Mouse (Mus musculus): ENCODE results near the gene Ctsz. TPM values are rescaled to one million over a fixed set of nuclear protein-coding genes. Genes with fewer than 3 reads are reported as not detected.

Gene Ctsz
- polyA plus RNA-seq, 1 experiment = 244 TPM

- TF ChIP-seq MYOG (IDR thresholded peaks at IDR 0.05; ENCODE audit: control insufficient read depth in 1 of 3, insufficient read depth in 1 of 3, insufficient read length in 2 of 3, low read depth in 2 of 3) (peak in 1 of 3 experiments; percentile 20), MYOD1 (IDR thresholded peaks at IDR 0.05; ENCODE audit: control insufficient read depth in 1 of 3, insufficient read length in 2 of 3, low read depth in 2 of 3) (peak in 1 of 3 experiments; percentile 55), POLR2A (IDR thresholded peaks at IDR 0.05; ENCODE audit: insufficient read length, low read depth) (peak; percentile 74), TCF12 (IDR thresholded peaks at IDR 0.05; ENCODE audit: insufficient read depth, poor library complexity, severe bottlenecking) (no peak), REST (IDR thresholded peaks at IDR 0.05; ENCODE audit: insufficient read depth, insufficient read length) (no peak), MAX (IDR thresholded peaks at IDR 0.05; ENCODE audit: low read depth) (no peak), CEBPB (IDR thresholded peaks at IDR 0.05; ENCODE audit: insufficient read depth, poor library complexity, severe bottlenecking) (no peak), E2F4 (IDR thresholded peaks at IDR 0.05; ENCODE audit: insufficient read depth) (no peak), SRF (IDR thresholded peaks at IDR 0.05; ENCODE audit: control insufficient read depth, insufficient read length, low read depth) (no peak), POLR2AphosphoS2 (IDR thresholded peaks at IDR 0.05; ENCODE audit: insufficient read length, low read depth) (peak; percentile 96), TCF3 (IDR thresholded peaks at IDR 0.05; ENCODE audit: insufficient read length, low read depth) (peak; percentile 3), USF1 (IDR thresholded peaks at IDR 0.05; ENCODE audit: low read depth) (no peak)
- Histone ChIP-seq H3K4me3 (peak within 1 kb of the TSS; percentile 64), H3ac (ENCODE audit: control insufficient read depth, insufficient read length) (peak within 1 kb of the TSS; percentile 19), H3K27me3 (ENCODE audit: control insufficient read depth, insufficient read depth, insufficient read length) (no peaks in the 10 kb centered on the region), H3K4me2 (ENCODE audit: low read depth) (peak within 1 kb of the TSS; percentile 75), H3K36me3 (ENCODE audit: control insufficient read depth, insufficient read depth) (peaks cover 26% of the 10 kb centered on the region), H3K79me2 (ENCODE audit: control insufficient read depth, insufficient read depth) (peaks cover 27% of the 10 kb centered on the region)
These were observed 25.1 kb upstream of the Ctsz start, which contains the start of gene Atp5e for GRCm38 (mm10) chr2:174463789-174464523. Gene Atp5e, minus strand, starts transcription at chr2:174464105.

GRCm38 (mm10) chr2:174463370-174463769 is 24.5 kb upstream of the Ctsz start:
- peaks cover 22% of the 10 kb centered on the region for H3K79me2 ChIP-seq (ENCODE audit: control insufficient read depth, insufficient read depth)
- H3K36me3 ChIP-seq (ENCODE audit: control insufficient read depth, insufficient read depth) = peaks cover 22% of the 10 kb centered on the region
- H3K4me2 ChIP-seq (ENCODE audit: low read depth) = peak overlapping the region; percentile 75
- TF ChIP-seq CEBPB (IDR thresholded peaks at IDR 0.05; ENCODE audit: insufficient read depth, poor library complexity, severe bottlenecking) = no peak
- peak overlapping the region; percentile 19 for H3ac ChIP-seq (ENCODE audit: control insufficient read depth, insufficient read length)
- H3K27me3 ChIP-seq (ENCODE audit: control insufficient read depth, insufficient read depth, insufficient read length) = no peaks in the 10 kb centered on the region
- H3K4me3 ChIP-seq = peak overlapping the region; percentile 64

GRCm38 (mm10) chr2:174459365-174459764 is 20.5 kb upstream of the Ctsz start:
- H3K4me2 ChIP-seq (ENCODE audit: low read depth) = no peak overlapping the region
- H3ac ChIP-seq (ENCODE audit: control insufficient read depth, insufficient read length) = no peak overlapping the region
- H3K79me2 ChIP-seq (ENCODE audit: control insufficient read depth, insufficient read depth) = peaks cover 17% of the 10 kb centered on the region
- peak; percentile 17 for TF ChIP-seq POLR2AphosphoS2 (IDR thresholded peaks at IDR 0.05; ENCODE audit: insufficient read length, low read depth)
- no peak for TF ChIP-seq REST (IDR thresholded peaks at IDR 0.05; ENCODE audit: insufficient read depth, insufficient read length)
- H3K36me3 ChIP-seq (ENCODE audit: control insufficient read depth, insufficient read depth) = peaks cover 10% of the 10 kb centered on the region
- H3K27me3 ChIP-seq (ENCODE audit: control insufficient read depth, insufficient read depth, insufficient read length) = no peaks in the 10 kb centered on the region
- no peak overlapping the region for H3K4me3 ChIP-seq

GRCm38 (mm10) chr2:174453681-174454080 is 14.8 kb upstream of the Ctsz start:
- Histone ChIP-seq H3K36me3 (ENCODE audit: control insufficient read depth, insufficient read depth) (no peaks in the 10 kb centered on the region), H3ac (ENCODE audit: control insufficient read depth, insufficient read length) (no peak overlapping the region), H3K4me2 (ENCODE audit: low read depth) (no peak overlapping the region), H3K4me3 (no peak overlapping the region), H3K27me3 (ENCODE audit: control insufficient read depth, insufficient read depth, insufficient read length) (no peaks in the 10 kb centered on the region), H3K79me2 (ENCODE audit: control insufficient read depth, insufficient read depth) (no peaks in the 10 kb centered on the region)
- TF ChIP-seq POLR2AphosphoS2 (IDR thresholded peaks at IDR 0.05; ENCODE audit: insufficient read length, low read depth) (no peak), MYOD1 (IDR thresholded peaks at IDR 0.05; ENCODE audit: control insufficient read depth in 1 of 3, insufficient read length in 2 of 3, low read depth in 2 of 3) (no peak), CEBPB (IDR thresholded peaks at IDR 0.05; ENCODE audit: insufficient read depth, poor library complexity, severe bottlenecking) (no peak), USF1 (IDR thresholded peaks at IDR 0.05; ENCODE audit: low read depth) (no peak), MAX (IDR thresholded peaks at IDR 0.05; ENCODE audit: low read depth) (no peak), TCF12 (IDR thresholded peaks at IDR 0.05; ENCODE audit: insufficient read depth, poor library complexity, severe bottlenecking) (no peak), TCF3 (IDR thresholded peaks at IDR 0.05; ENCODE audit: insufficient read length, low read depth) (no peak), REST (IDR thresholded peaks at IDR 0.05; ENCODE audit: insufficient read depth, insufficient read length) (no peak), SRF (IDR thresholded peaks at IDR 0.05; ENCODE audit: control insufficient read depth, insufficient read length, low read depth) (no peak), MYOG (IDR thresholded peaks at IDR 0.05; ENCODE audit: control insufficient read depth in 1 of 3, insufficient read depth in 1 of 3, insufficient read length in 2 of 3, low read depth in 2 of 3) (no peak), POLR2A (IDR thresholded peaks at IDR 0.05; ENCODE audit: insufficient read length, low read depth) (no peak), E2F4 (IDR thresholded peaks at IDR 0.05; ENCODE audit: insufficient read depth) (no peak)

GRCm38 (mm10) chr2:174450353-174450752 is 11.5 kb upstream of the Ctsz start, which contains the start of gene Tubb1:
Gene Tubb1, plus strand, starts transcription at chr2:174450695.
- H3ac ChIP-seq (ENCODE audit: control insufficient read depth, insufficient read length) = no peak within 1 kb of the TSS
- no peaks in the 10 kb centered on the region for H3K36me3 ChIP-seq (ENCODE audit: control insufficient read depth, insufficient read depth)
- H3K4me2 ChIP-seq (ENCODE audit: low read depth) = no peak within 1 kb of the TSS
- H3K79me2 ChIP-seq (ENCODE audit: control insufficient read depth, insufficient read depth) = no peaks in the 10 kb centered on the region
- H3K27me3 ChIP-seq (ENCODE audit: control insufficient read depth, insufficient read depth, insufficient read length) = no peaks in the 10 kb centered on the region
- TF ChIP-seq SRF (IDR thresholded peaks at IDR 0.05; ENCODE audit: control insufficient read depth, insufficient read length, low read depth) = no peak
- TF ChIP-seq MYOG (IDR thresholded peaks at IDR 0.05; ENCODE audit: control insufficient read depth in 1 of 3, insufficient read depth in 1 of 3, insufficient read length in 2 of 3, low read depth in 2 of 3) = no peak
- no peak for TF ChIP-seq POLR2A (IDR thresholded peaks at IDR 0.05; ENCODE audit: insufficient read length, low read depth)
- no peak for TF ChIP-seq E2F4 (IDR thresholded peaks at IDR 0.05; ENCODE audit: insufficient read depth)
- TF ChIP-seq TCF3 (IDR thresholded peaks at IDR 0.05; ENCODE audit: insufficient read length, low read depth) = no peak
- no peak for TF ChIP-seq TCF12 (IDR thresholded peaks at IDR 0.05; ENCODE audit: insufficient read depth, poor library complexity, severe bottlenecking)
- TF ChIP-seq MYOD1 (IDR thresholded peaks at IDR 0.05; ENCODE audit: control insufficient read depth in 1 of 3, insufficient read length in 2 of 3, low read depth in 2 of 3) = no peak
- TF ChIP-seq CEBPB (IDR thresholded peaks at IDR 0.05; ENCODE audit: insufficient read depth, poor library complexity, severe bottlenecking) = no peak
- TF ChIP-seq USF1 (IDR thresholded peaks at IDR 0.05; ENCODE audit: low read depth) = no peak
- H3K4me3 ChIP-seq = no peak within 1 kb of the TSS

All from myocyte (in vitro differentiated cells).